Mouse (Mus musculus) ovary, postnatal 36 days (tissue): Measurements from ENCODE around the gene Mpv17.

ENCODE experiments used
- DNase-seq: peaks from one replicate; pipeline ENCODE4 v3.0.0; 2022; ENCODE audit warnings: low spot score, mixed read lengths

Gene Mpv17

GRCm38 (mm10) chr5:31183678-31184077, 29.6 kb upstream of the Mpv17 start:
- no peak for DNase-seq

DNA sequence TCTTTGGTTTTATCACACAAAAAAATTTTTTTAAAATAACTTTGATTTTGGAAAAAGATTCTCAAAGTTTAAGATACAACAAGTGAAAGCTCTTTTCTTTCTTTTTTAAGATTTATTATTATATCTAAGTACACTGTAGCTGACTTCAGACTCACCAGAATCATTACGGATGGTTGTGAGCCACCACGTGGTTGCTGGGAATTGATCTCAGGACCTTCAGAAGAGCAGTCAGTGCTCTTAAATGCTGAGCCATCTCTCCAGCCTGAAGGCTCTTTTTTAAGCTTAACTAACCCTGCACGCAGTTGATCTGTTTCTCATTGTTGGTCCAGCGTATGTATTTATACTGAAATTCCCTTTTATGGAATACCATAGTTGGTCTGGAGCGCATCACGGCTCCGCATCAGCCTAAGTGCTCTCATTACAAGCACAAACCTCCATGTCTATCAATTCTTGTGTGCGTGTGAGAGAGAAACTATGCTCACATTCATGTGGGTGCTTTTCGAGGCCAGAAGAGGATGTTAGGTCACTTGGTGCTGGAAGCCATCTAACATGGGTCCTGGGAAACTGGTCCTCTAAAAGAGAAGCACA, 27.2 kb upstream of the Mpv17 start:
- no peak for DNase-seq

GRCm38 (mm10) chr5:31179766-31180630, 25.9 kb upstream of the Mpv17 start, which contains the start of the genes Gm29609 and Gtf3c2:
TSS of gene Gm29609 (minus strand) at chr5:31179911.
TSS of gene Gtf3c2 (minus strand) at chr5:31180144.
- DNase-seq = peak; percentile 89

DNA sequence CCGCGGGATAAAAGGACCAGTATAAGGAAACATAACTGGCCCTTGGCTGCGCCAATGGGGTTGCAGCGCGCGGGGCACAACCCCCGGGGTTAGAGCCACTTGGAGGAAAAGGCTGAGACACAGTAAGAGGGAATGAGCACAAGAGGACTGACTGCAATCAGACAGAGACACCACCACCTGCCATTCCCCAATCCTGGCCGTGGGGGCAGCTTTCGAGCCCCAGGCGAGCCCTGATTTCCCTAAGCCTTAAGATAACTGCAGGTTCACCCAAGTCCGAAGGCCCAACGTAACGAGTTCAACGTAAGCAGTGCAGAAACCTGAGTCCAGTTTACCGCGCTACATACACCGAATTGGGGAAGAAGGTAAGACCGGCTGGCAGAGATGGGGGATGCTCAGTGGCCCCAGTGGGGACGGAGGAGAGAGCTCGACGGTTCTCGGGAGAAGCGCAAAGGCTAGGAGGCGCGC, 25.3 kb upstream of the Mpv17 start:
- no peak for DNase-seq

- DNase-seq = no peak
These were observed 14.6 kb upstream of the Mpv17 start for GRCm38 (mm10) chr5:31168630-31169029.

DNA sequence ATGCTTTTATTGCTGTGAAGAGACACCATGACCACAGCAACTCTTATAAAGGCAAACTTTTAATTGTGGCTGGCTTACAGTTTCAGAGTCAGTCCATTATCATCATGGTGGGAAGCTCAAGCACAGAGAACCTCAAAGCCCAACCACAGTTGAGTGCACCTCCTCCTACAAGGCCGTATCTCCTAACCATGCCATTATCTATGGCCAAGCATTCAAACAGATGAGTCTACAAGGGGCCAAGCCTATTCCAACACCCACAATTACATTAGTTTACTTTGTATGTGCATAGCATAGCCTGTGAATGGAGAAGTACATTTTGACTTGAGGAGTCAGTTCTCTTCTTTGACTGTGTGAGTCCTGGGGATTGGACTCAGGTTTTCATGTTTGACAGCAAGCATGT, 10.8 kb upstream of the Mpv17 start:
- DNase-seq = no peak

- DNase-seq = no peak
These were observed 8.4 kb upstream of the Mpv17 start for GRCm38 (mm10) chr5:31162462-31162861.

GRCm38 (mm10) chr5:31153516-31154151, 417 bp downstream of the Mpv17 start:
- DNase-seq = no peak

DNA sequence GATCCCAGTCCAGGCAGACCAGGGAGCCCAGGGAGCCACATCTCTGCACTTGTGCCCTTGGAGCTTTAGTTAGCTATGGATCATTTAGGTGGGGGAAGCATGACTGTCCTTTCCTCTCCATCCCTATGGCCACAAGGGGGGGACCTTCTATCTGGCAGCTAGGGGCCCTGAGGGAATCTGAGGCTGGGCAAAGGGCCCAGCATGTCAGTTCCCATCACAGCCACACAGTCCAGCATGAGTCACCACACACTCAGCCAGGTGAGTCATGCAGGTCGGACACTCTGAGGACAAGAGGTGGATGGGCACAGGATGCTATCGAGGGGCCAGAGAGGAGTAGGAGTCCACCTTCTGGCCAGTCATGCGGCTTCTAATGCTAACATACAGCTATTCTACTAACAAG, 2.3 kb downstream of the Mpv17 start:
- no peak for DNase-seq

DNA sequence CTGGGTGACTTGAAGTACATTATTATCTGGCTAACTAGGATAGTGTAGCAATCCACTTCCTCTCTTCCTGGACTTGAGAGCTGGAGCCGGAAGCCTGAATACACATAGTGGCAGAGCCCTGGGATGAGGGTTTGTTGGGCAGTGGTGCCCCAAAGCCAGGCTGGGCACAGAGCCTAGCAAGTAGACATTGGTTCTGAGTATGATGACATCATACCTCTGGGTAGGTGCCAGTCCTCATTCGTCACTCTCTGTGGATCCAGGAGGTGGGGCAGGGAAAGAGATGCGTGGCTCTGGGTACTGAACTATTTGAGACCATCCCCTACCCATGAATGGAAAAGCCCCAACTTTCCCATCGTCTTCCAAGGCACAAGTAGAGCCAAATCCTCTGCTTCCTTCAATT, 4.3 kb downstream of the Mpv17 start:
- no peak for DNase-seq

GRCm38 (mm10) chr5:31138968-31139425, 15.1 kb downstream of the Mpv17 start:
- no peak for DNase-seq

GRCm38 (mm10) chr5:31138241-31138967, 15.6 kb downstream of the Mpv17 start, which contains the start of gene Ucn:
TSS of gene Ucn (minus strand) at chr5:31138829.
- no peak for DNase-seq

DNA sequence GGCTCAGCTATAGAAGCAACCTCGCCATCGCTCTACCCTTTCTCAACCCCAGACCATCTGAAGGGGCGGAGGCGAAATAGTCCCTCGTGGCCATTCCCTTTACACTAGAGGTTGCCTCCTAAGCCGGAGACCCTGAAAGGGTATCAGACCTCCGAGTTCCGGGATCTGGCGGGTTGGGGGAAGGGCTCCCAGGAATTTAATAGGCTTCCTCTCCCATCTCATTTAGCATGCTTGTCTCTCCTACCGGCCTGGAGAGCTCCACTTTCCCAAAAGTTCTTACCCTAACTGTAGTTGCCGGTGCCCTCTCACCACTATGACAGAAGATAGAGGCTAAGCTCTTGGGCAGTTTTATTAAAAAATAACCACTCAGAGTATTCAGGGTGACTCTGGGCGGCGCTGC, 16.4 kb downstream of the Mpv17 start:
- DNase-seq = no peak

GRCm38 (mm10) chr5:31136730-31137424, 17.2 kb downstream of the Mpv17 start:
- DNase-seq = no peak

- no peak for DNase-seq
These were observed 28.0 kb downstream of the Mpv17 start for GRCm38 (mm10) chr5:31126050-31126449.

DNA sequence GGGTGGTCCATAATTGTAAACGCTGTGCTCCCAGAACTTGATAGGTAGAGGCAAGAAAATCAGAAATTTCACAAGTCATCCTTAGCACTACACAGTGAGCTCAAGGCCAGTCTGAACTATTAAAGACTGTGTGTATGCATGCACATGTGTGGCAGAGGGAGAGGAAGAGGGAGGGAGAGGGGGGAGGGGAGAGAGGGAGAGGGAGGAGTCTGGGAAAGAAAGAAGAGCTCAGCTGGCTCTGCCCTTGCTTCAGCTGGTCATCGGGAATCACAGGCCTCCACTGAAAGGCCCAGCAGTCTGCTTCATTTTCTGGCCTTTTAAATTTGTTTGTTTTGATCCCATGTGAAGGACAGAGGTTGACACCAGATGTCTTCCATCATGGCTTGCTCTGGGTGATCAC, 30.6 kb downstream of the Mpv17 start:
- DNase-seq = no peak

- DNase-seq = no peak
These were observed 32.9 kb downstream of the Mpv17 start for GRCm38 (mm10) chr5:31121111-31121510.

- DNase-seq = no peak
These were observed 37.1 kb downstream of the Mpv17 start for GRCm38 (mm10) chr5:31116912-31117311.

- no peak for DNase-seq
These were observed 37.7 kb downstream of the Mpv17 start, which contains the start of gene Trim54 for GRCm38 (mm10) chr5:31116354-31116753. TSS of gene Trim54 (plus strand) at chr5:31116712.

- no peak for DNase-seq
These were observed 43.3 kb downstream of the Mpv17 start for GRCm38 (mm10) chr5:31110781-31111180.

- DNase-seq = no peak
These were observed 46.0 kb downstream of the Mpv17 start, which contains the start of gene Slc30a3 for GRCm38 (mm10) chr5:31108000-31108490. TSS of gene Slc30a3 (minus strand) at chr5:31108237.
